Mouse (Mus musculus): Measurements from ENCODE around the gene Tldc2.

DNA sequence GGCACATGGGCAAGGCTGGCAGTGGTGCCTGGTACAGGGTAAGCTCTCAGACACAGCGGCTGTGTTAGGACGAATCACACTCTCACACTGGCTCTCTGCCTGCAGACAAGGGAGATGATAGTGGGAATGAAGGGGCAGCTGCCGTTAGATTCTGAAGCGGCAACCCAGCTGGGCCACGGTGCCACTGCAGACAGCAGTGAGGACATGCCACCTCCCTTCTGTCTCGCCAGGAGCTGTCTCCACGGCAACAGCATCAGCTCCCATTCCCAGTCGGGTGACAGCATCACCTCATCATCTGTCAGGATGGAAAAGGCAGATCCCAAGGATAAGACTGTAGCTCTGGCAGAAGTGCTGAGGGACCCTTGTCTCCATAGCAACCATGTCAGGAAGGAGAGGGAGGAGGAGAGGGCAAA lies 37.0 kb upstream of the Tldc2 start:
- TF ChIP-seq CTCF (IDR thresholded peaks at IDR 0.05; ENCODE audit: low read depth), result no peak
- TF ChIP-seq EP300 (IDR thresholded peaks at IDR 0.05; ENCODE audit: low read depth), result no peak

Measured in liver, postnatal 0 days (tissue).